Mouse (Mus musculus): Measurements from ENCODE around the gene Fam181a. TPM values are rescaled to one million over a fixed set of nuclear protein-coding genes. Genes with fewer than 3 reads are reported as not detected.
A peak's percentile ranks its signal among the peaks of the same experiment; 100 is the strongest.

The Fam181a gene
- polyA plus RNA-seq, 1 experiment: not detected

DNA sequence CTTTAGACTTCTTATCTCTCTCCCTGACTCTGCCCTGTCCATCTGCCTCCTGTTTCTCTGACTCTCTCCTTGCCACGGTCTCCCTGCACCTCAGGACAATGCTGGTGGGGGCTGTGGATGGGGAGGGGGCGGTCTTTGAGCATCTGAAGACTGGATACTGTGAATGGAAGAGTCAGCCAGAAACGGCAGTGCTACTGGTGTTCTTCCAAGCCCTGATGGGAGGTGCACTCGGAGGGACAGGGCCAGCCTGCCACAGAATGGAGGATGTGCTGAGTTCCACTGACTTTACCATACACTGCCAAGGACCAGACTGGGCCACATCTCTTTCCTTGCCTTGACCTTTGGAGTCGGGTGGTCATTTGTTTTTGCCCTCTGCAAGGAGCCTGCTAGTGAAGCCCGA is 27.8 kb upstream of the Fam181a start:
- peaks cover 7% of the 10 kb centered on the region for H3K4me1 ChIP-seq (ENCODE audit: control insufficient read depth, insufficient read depth, low read length)
- 73% methylated on average over 6 of the region's 6 CpGs for WGBS
- no peak overlapping the region for H3K27ac ChIP-seq (ENCODE audit: insufficient read depth, low read depth, low read length)
- no peak overlapping the region for H3K4me3 ChIP-seq (ENCODE audit: insufficient read depth, low read depth, low read length)
- TF ChIP-seq POLR2A (IDR thresholded peaks at IDR 0.05; ENCODE audit: insufficient read depth, low read depth, low read length) (no peak), CTCF (IDR thresholded peaks at IDR 0.05; ENCODE audit: insufficient read depth, low read depth, low read length) (no peak)

DNA sequence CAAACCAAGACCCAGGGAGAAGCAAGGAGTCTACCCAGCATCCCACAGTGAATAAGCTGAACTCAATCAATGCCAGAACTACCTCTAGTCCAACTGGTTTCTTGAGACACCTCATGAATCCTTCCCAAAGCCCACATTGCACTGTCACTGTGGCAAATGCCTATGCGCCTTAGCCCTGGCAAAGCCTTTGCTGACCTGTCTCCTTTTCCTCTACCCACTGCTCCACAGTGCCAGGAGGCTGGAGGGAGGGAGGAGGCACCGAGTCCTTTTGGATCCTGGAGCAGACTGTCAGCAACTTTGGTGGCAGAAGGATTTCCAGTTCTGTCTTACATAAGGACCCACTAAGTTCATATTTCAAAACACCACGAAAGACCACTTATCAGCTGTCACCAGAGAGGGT is 27.4 kb upstream of the Fam181a start:
- TF ChIP-seq CTCF (IDR thresholded peaks at IDR 0.05; ENCODE audit: insufficient read depth, low read depth, low read length) (no peak), POLR2A (IDR thresholded peaks at IDR 0.05; ENCODE audit: insufficient read depth, low read depth, low read length) (no peak)
- Histone ChIP-seq H3K27ac (ENCODE audit: insufficient read depth, low read depth, low read length) (no peak overlapping the region), H3K4me1 (ENCODE audit: control insufficient read depth, insufficient read depth, low read length) (peaks cover 7% of the 10 kb centered on the region), H3K4me3 (ENCODE audit: insufficient read depth, low read depth, low read length) (no peak overlapping the region)
- 93% methylated on average over 3 of the region's 3 CpGs for WGBS

DNA sequence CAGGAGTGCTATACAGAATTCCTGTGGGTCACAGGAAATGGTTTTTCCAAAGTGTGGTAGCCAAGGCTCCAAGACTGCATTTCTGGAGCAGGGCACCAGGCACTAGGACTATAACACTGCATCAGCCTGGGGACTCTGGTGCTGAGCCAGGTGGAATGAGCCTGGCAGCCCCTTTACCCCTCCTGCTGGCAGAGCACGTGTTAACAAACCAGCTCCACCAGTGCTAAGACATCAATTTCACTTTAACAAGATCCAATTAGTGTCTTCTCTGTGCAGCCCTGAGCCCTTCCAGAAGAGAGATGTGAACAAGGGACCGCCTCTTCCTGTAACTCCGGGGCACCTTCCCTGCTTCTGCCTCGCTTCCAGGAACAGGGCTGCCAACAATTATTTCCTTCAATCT is 23.5 kb upstream of the Fam181a start:
- no peak overlapping the region for H3K27ac ChIP-seq (ENCODE audit: insufficient read depth, low read depth, low read length)
- WGBS: 22% methylated on average over 4 of the region's 4 CpGs
- H3K4me3 ChIP-seq (ENCODE audit: insufficient read depth, low read depth, low read length): no peak overlapping the region
- no peak for TF ChIP-seq CTCF (IDR thresholded peaks at IDR 0.05; ENCODE audit: insufficient read depth, low read depth, low read length)
- no peak for TF ChIP-seq POLR2A (IDR thresholded peaks at IDR 0.05; ENCODE audit: insufficient read depth, low read depth, low read length)
- peaks cover 7% of the 10 kb centered on the region for H3K4me1 ChIP-seq (ENCODE audit: control insufficient read depth, insufficient read depth, low read length)

- 92% methylated on average over 3 of the region's 3 CpGs for WGBS
- TF ChIP-seq POLR2A (IDR thresholded peaks at IDR 0.05; ENCODE audit: insufficient read depth, low read depth, low read length) (no peak), CTCF (IDR thresholded peaks at IDR 0.05; ENCODE audit: insufficient read depth, low read depth, low read length) (no peak)
- H3K4me3 ChIP-seq (ENCODE audit: insufficient read depth, low read depth, low read length): no peak overlapping the region
- peaks cover 2% of the 10 kb centered on the region for H3K4me1 ChIP-seq (ENCODE audit: control insufficient read depth, insufficient read depth, low read length)
- no peak overlapping the region for H3K27ac ChIP-seq (ENCODE audit: insufficient read depth, low read depth, low read length)
These were observed 18.4 kb upstream of the Fam181a start for GRCm38 (mm10) chr12:103292366-103292765.

DNA sequence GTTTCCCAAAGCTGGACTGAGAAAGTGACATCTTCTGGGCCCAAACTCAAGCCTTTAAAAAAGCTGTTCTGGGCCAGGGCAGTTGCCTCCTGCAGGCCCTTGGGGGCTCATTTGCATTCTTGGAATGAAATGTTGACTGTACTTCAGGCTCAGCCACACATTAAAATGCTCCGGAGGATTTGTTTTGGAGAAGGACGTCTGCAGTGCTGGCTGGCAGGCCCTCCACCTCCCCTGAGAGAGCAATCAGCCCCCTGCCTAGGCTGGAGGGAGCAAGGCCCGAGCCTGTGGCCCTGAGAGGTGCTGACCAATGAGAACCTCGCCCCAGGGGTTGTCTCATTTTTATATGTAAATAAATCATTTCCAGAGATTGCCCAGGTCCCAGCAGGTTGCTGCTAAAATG is 14.5 kb upstream of the Fam181a start:
- H3K27ac ChIP-seq (ENCODE audit: insufficient read depth, low read depth, low read length): no peak overlapping the region
- TF ChIP-seq POLR2A (IDR thresholded peaks at IDR 0.05; ENCODE audit: insufficient read depth, low read depth, low read length): no peak
- TF ChIP-seq CTCF (IDR thresholded peaks at IDR 0.05; ENCODE audit: insufficient read depth, low read depth, low read length): no peak
- no peak overlapping the region for H3K4me3 ChIP-seq (ENCODE audit: insufficient read depth, low read depth, low read length)
- 52% methylated on average over 4 of the region's 4 CpGs for WGBS
- peaks cover 3% of the 10 kb centered on the region; the same call in 1 of the 2 replicates for H3K4me1 ChIP-seq (ENCODE audit: control insufficient read depth, insufficient read depth, low read length)

DNA sequence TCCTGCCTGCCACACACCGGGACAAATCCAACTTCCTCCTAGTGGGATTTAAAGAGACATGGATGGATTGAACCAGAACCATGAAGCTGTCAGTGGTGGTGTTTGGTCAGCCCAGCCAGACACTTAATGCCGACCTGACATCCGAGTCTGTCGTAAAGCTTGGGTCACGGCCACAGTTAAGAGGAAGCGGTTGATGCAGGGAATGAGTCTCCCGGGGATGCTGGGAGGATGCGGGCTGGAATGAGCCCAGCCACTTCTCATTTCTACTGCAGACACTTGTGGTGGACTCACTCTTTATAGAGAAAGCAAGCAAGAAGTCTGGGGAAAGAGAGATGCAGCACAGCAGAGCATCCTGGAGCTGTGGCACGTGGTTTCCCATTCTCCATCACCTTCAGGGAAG is 10.3 kb upstream of the Fam181a start:
- WGBS: 83% methylated on average over 9 of the region's 9 CpGs
- TF ChIP-seq CTCF (IDR thresholded peaks at IDR 0.05; ENCODE audit: insufficient read depth, low read depth, low read length): no peak
- no peak for TF ChIP-seq POLR2A (IDR thresholded peaks at IDR 0.05; ENCODE audit: insufficient read depth, low read depth, low read length)

GRCm38 (mm10) chr12:103301645-103302044 is 9.1 kb upstream of the Fam181a start:
- 38% methylated on average over 2 of the region's 2 CpGs for WGBS
- no peak overlapping the region for H3K27ac ChIP-seq (ENCODE audit: insufficient read depth, low read depth, low read length)
- TF ChIP-seq POLR2A (IDR thresholded peaks at IDR 0.05; ENCODE audit: insufficient read depth, low read depth, low read length) (no peak), CTCF (IDR thresholded peaks at IDR 0.05; ENCODE audit: insufficient read depth, low read depth, low read length) (no peak)

More for the DNA sequence above, 10.3 kb upstream of the Fam181a start:
- no peak overlapping the region for H3K4me3 ChIP-seq (ENCODE audit: insufficient read depth, low read depth, low read length)
- no peak overlapping the region for H3K27ac ChIP-seq (ENCODE audit: insufficient read depth, low read depth, low read length)
- H3K4me1 ChIP-seq (ENCODE audit: control insufficient read depth, insufficient read depth, low read length): peaks cover 4% of the 10 kb centered on the region; the same call in 1 of the 2 replicates

DNA sequence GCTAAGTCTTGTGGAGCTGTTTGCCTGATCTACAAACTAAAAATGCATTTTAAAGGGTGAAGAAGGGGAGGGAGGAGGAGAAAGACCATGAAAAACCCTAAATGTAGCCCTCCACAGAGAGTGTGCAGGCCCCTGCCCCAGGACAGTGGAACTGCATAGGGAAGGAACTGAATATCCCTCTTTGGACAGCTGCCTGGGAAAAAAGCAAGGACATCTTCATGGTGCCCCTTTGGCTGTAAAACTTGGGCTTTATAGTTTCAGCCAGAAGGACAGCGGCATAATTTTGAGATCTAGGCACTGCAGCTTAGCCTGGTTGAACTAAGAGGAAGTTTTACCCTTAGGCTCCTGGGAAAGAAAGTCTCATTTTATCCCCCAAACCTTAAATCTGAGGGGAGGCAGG is 7.8 kb upstream of the Fam181a start:
- Histone ChIP-seq H3K27ac (ENCODE audit: insufficient read depth, low read depth, low read length) (no peak overlapping the region), H3K4me1 (ENCODE audit: control insufficient read depth, insufficient read depth, low read length) (peaks cover 4% of the 10 kb centered on the region; the same call in 1 of the 2 replicates), H3K4me3 (ENCODE audit: insufficient read depth, low read depth, low read length) (no peak overlapping the region)
- 95% methylated on average over 1 of the region's 1 CpGs for WGBS
- no peak for TF ChIP-seq POLR2A (IDR thresholded peaks at IDR 0.05; ENCODE audit: insufficient read depth, low read depth, low read length)
- TF ChIP-seq CTCF (IDR thresholded peaks at IDR 0.05; ENCODE audit: insufficient read depth, low read depth, low read length): no peak

More at GRCm38 (mm10) chr12:103301645-103302044, 9.1 kb upstream of the Fam181a start:
- Histone ChIP-seq H3K4me3 (ENCODE audit: insufficient read depth, low read depth, low read length) (no peak overlapping the region), H3K4me1 (ENCODE audit: control insufficient read depth, insufficient read depth, low read length) (peaks cover 4% of the 10 kb centered on the region; the same call in 1 of the 2 replicates)

DNA sequence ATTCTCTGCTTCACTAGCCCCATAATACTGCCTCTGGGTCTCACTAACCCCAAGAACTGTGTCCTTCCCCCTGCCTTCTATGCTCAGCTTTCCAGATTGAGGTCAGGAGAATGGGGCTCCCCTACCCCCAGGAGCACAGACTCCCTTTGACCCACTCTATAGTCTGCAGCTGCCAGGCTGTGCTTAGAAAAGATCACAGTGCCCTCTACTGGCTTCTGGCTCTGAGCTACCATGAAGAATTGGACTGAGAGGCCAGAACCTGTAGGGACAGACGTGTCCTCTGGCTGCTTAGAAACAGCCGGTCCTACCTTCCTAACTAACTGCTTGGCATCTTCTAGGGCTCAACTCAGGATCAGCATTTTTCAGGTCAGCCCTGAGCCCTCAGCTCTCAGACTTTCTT is 4.6 kb upstream of the Fam181a start:
- Histone ChIP-seq H3K27ac (ENCODE audit: insufficient read depth, low read depth, low read length) (no peak overlapping the region), H3K4me1 (ENCODE audit: control insufficient read depth, insufficient read depth, low read length) (peaks cover 2% of the 10 kb centered on the region; the same call in 1 of the 2 replicates), H3K4me3 (ENCODE audit: insufficient read depth, low read depth, low read length) (no peak overlapping the region)
- WGBS: 30% methylated on average over 2 of the region's 2 CpGs
- TF ChIP-seq POLR2A (IDR thresholded peaks at IDR 0.05; ENCODE audit: insufficient read depth, low read depth, low read length) (no peak), CTCF (IDR thresholded peaks at IDR 0.05; ENCODE audit: insufficient read depth, low read depth, low read length) (no peak)

DNA sequence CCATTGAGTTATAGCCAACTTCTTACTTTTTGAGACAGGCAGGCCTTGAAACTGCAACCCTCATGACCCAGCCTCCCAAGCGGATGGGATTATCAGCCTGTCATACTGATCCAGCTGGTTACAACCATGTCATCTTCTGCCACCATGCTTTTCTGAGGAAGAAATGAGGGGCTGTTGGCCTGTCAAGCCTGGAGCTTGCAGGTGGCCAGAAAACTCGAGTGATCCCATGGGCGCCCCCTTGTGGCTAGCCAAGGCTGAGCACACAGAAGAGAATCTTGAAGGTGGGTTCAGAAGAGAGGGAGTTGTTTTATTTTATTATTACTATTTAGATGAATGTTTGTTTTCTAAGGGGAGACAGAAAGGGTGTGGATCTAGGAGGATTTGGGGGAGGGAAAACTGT is 4.1 kb upstream of the Fam181a start:
- WGBS: 20% methylated on average over 3 of the region's 3 CpGs
- TF ChIP-seq POLR2A (IDR thresholded peaks at IDR 0.05; ENCODE audit: insufficient read depth, low read depth, low read length) (no peak), CTCF (IDR thresholded peaks at IDR 0.05; ENCODE audit: insufficient read depth, low read depth, low read length) (peak; percentile 70; the same call in 1 of the 2 replicates)
- no peak overlapping the region for H3K27ac ChIP-seq (ENCODE audit: insufficient read depth, low read depth, low read length)
- no peak overlapping the region for H3K4me3 ChIP-seq (ENCODE audit: insufficient read depth, low read depth, low read length)
- no peaks in the 10 kb centered on the region for H3K4me1 ChIP-seq (ENCODE audit: control insufficient read depth, insufficient read depth, low read length)
